Mouse (Mus musculus): ENCODE results near the gene Frem2. TPM values are rescaled to one million over a fixed set of nuclear protein-coding genes. Genes with fewer than 3 reads are reported as not detected.

Frem2 gene
- polyA plus RNA-seq, 1 experiment from 2014 or later = 1.0 TPM

DNA sequence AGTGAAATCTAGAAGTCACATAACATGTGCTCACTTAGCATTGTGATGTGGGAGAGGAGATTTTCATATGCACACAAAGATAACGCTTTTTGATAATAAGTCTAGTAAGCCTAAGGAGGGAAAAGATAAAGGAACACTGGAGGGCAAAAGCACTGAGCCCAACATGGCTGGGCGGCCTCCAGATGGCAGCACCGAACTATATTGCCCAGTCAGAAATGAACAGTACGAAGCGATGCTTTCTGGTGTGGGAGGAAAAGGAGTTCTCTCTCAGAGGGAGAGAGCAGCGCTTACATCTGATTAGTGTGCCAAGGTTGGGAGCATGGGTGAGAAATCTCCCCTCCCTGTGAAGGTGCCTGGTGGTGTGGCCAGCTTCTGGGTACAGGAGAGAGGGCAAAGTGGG, 181.3 kb downstream of the Frem2 start:
- Histone ChIP-seq H3K27me3 (replicated peaks; ENCODE audit: control insufficient read depth, insufficient read depth, low read length) (no peaks in the 10 kb centered on the region), H3K9me3 (replicated peaks; ENCODE audit: control insufficient read depth, low read length) (no peaks in the 10 kb centered on the region), H3K36me3 (ENCODE audit: control insufficient read depth, insufficient read depth, low read length) (peaks cover 95% of the 10 kb centered on the region), H3K27ac (ENCODE audit: low read depth, low read length) (no peak overlapping the region), H3K4me2 (ENCODE audit: low read length) (no peak overlapping the region), H3K9ac (ENCODE audit: low read length) (no peak overlapping the region), H3K4me1 (ENCODE audit: control insufficient read depth, insufficient read depth, low read length) (no peaks in the 10 kb centered on the region), H3K4me3 (ENCODE audit: low read depth, low read length) (no peak overlapping the region)
- peak; percentile 68 for DNase-seq (ENCODE audit: low spot score)
- peak; percentile 65; the same call in 1 of the 2 replicates for ATAC-seq
- WGBS = 61% methylated on average over 6 of the region's 6 CpGs

GRCm38 (mm10) chr3:53474179-53474578, 183.0 kb downstream of the Frem2 start:
- DNase-seq (ENCODE audit: low spot score) (no peak), ATAC-seq (no peak)
- Histone ChIP-seq H3K9ac (ENCODE audit: low read length) (no peak overlapping the region), H3K4me3 (ENCODE audit: low read depth, low read length) (no peak overlapping the region), H3K27me3 (replicated peaks; ENCODE audit: control insufficient read depth, insufficient read depth, low read length) (no peaks in the 10 kb centered on the region), H3K36me3 (ENCODE audit: control insufficient read depth, insufficient read depth, low read length) (peaks cover 92% of the 10 kb centered on the region), H3K4me1 (ENCODE audit: control insufficient read depth, insufficient read depth, low read length) (no peaks in the 10 kb centered on the region), H3K4me2 (ENCODE audit: low read length) (no peak overlapping the region), H3K27ac (ENCODE audit: low read depth, low read length) (no peak overlapping the region), H3K9me3 (replicated peaks; ENCODE audit: control insufficient read depth, low read length) (no peaks in the 10 kb centered on the region)
- 56% methylated on average over 4 of the region's 4 CpGs for WGBS

DNA sequence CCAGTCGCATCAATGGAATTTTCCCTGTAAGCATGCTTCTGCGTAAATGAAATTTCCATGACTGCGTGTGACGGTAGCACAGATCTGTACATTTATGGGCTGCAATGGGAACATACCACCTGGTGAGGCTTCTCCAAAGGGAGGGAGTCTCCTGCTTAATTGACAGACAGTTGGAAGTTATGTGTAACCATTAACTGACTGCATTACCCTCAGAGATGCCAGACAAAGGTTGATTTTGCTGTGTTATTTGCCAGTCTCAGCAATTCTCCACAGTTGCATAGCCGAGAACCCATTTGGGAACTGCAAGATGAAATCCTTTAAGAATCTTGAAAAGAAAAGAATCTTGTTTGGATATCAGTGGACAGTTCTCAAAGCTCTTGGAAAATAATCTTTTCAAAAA, 185.1 kb downstream of the Frem2 start:
- H3K9ac ChIP-seq (ENCODE audit: low read length) = no peak overlapping the region
- DNase-seq (ENCODE audit: low spot score) (no peak), ATAC-seq (no peak)
- peaks cover 2% of the 10 kb centered on the region; the same call in 1 of the 2 replicates for H3K4me1 ChIP-seq (ENCODE audit: control insufficient read depth, insufficient read depth, low read length)
- 97% methylated on average over 5 of the region's 5 CpGs for WGBS
- H3K9me3 ChIP-seq (replicated peaks; ENCODE audit: control insufficient read depth, low read length) = no peaks in the 10 kb centered on the region
- no peaks in the 10 kb centered on the region for H3K27me3 ChIP-seq (replicated peaks; ENCODE audit: control insufficient read depth, insufficient read depth, low read length)
- peaks cover 71% of the 10 kb centered on the region for H3K36me3 ChIP-seq (ENCODE audit: control insufficient read depth, insufficient read depth, low read length)
- H3K4me2 ChIP-seq (ENCODE audit: low read length) = no peak overlapping the region
- H3K27ac ChIP-seq (ENCODE audit: low read depth, low read length) = no peak overlapping the region
- H3K4me3 ChIP-seq (ENCODE audit: low read depth, low read length) = no peak overlapping the region

DNA sequence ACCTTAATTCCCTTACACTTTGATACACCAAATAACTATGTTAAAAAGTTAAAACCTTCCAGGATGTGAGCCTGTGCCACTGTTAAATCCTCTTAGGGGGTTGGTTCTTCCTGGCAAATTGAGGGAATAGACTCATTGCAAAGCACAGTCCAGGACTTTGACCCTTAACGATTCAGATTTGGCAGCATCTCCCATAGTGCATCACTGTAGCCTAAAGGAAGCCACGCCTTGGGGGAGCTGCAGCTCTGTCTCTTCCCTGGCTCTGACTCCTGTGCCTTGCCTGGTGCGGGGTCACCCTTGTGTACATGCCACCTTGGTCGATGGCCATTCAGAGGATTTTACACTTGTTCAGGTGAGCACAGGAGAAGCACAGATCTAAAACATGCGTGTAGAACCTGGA, 187.5 kb downstream of the Frem2 start:
- H3K36me3 ChIP-seq (ENCODE audit: control insufficient read depth, insufficient read depth, low read length) = peaks cover 49% of the 10 kb centered on the region
- no peak for ATAC-seq
- H3K4me1 ChIP-seq (ENCODE audit: control insufficient read depth, insufficient read depth, low read length) = peaks cover 20% of the 10 kb centered on the region
- H3K27ac ChIP-seq (ENCODE audit: low read depth, low read length) = no peak overlapping the region
- no peak for DNase-seq (ENCODE audit: low spot score)
- H3K9me3 ChIP-seq (replicated peaks; ENCODE audit: control insufficient read depth, low read length) = no peaks in the 10 kb centered on the region
- H3K4me3 ChIP-seq (ENCODE audit: low read depth, low read length) = no peak overlapping the region
- no peak overlapping the region for H3K4me2 ChIP-seq (ENCODE audit: low read length)
- H3K27me3 ChIP-seq (replicated peaks; ENCODE audit: control insufficient read depth, insufficient read depth, low read length) = no peaks in the 10 kb centered on the region
- H3K9ac ChIP-seq (ENCODE audit: low read length) = no peak overlapping the region
- 87% methylated on average over 5 of the region's 5 CpGs for WGBS

DNA sequence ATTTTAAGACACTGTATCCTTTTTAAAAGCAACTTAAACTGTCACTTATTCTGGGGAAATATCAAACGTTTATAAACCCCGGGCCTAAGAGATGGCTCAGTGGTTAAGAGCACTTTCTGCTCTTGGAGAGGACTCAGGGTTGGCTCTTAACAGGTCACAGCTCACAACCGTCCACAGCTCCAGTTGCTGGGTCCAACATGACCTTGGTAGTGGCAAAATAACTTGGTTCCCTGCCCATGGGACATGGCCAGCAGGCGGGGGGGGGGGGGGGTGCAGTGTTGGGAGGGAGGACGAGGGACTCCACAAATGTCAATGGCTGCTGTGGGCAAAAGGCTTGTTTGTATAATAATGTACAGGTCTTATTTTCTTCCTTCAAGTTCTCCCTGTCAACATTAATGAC, 189.8 kb downstream of the Frem2 start:
- ATAC-seq = no peak
- Histone ChIP-seq H3K27me3 (replicated peaks; ENCODE audit: control insufficient read depth, insufficient read depth, low read length) (no peaks in the 10 kb centered on the region), H3K9me3 (replicated peaks; ENCODE audit: control insufficient read depth, low read length) (no peaks in the 10 kb centered on the region), H3K27ac (ENCODE audit: low read depth, low read length) (no peak overlapping the region), H3K4me1 (ENCODE audit: control insufficient read depth, insufficient read depth, low read length) (peaks cover 22% of the 10 kb centered on the region), H3K4me2 (ENCODE audit: low read length) (no peak overlapping the region), H3K36me3 (ENCODE audit: control insufficient read depth, insufficient read depth, low read length) (peaks cover 26% of the 10 kb centered on the region), H3K9ac (ENCODE audit: low read length) (no peak overlapping the region), H3K4me3 (ENCODE audit: low read depth, low read length) (no peak overlapping the region)
- WGBS = 85% methylated on average over 5 of the region's 5 CpGs
- DNase-seq (ENCODE audit: low spot score) = no peak

DNA sequence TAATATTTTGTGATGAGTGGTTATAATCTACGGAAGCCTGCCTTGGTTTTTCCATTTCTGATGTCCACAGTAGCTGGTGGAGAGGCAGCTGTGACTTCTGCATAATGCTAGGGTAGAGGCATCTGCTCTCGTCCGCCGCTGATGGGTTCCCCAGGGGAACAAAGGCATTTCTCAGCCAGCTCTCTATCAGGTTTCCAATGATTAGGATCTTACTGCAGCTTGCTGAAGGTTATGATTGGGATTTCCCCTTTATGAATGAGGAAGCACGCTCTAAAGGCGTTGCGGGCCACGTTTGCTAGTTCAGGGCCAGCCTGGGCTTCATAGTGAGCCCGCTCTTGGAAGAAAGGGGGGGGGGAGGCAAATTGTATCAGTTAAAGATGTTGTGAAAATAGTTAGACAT, 190.7 kb downstream of the Frem2 start:
- DNase-seq (ENCODE audit: low spot score) (no peak), ATAC-seq (no peak)
- no peak overlapping the region for H3K9ac ChIP-seq (ENCODE audit: low read length)
- no peak overlapping the region; the same call in 1 of the 2 replicates for H3K4me3 ChIP-seq (ENCODE audit: low read depth, low read length)
- no peaks in the 10 kb centered on the region for H3K27me3 ChIP-seq (replicated peaks; ENCODE audit: control insufficient read depth, insufficient read depth, low read length)
- peaks cover 19% of the 10 kb centered on the region for H3K36me3 ChIP-seq (ENCODE audit: control insufficient read depth, insufficient read depth, low read length)
- WGBS = 77% methylated on average over 9 of the region's 9 CpGs
- H3K4me1 ChIP-seq (ENCODE audit: control insufficient read depth, insufficient read depth, low read length) = peaks cover 26% of the 10 kb centered on the region
- no peaks in the 10 kb centered on the region for H3K9me3 ChIP-seq (replicated peaks; ENCODE audit: control insufficient read depth, low read length)
- no peak overlapping the region for H3K27ac ChIP-seq (ENCODE audit: low read depth, low read length)
- H3K4me2 ChIP-seq (ENCODE audit: low read length) = peak overlapping the region; percentile 82

- ATAC-seq = no peak
- Histone ChIP-seq H3K9ac (ENCODE audit: low read length) (peak overlapping the region; percentile 22; the same call in 1 of the 2 replicates), H3K27me3 (replicated peaks; ENCODE audit: control insufficient read depth, insufficient read depth, low read length) (no peaks in the 10 kb centered on the region), H3K4me2 (ENCODE audit: low read length) (peak overlapping the region; percentile 82), H3K27ac (ENCODE audit: low read depth, low read length) (no peak overlapping the region), H3K36me3 (ENCODE audit: control insufficient read depth, insufficient read depth, low read length) (peaks cover 12% of the 10 kb centered on the region; the same call in 1 of the 2 replicates), H3K4me3 (ENCODE audit: low read depth, low read length) (peak overlapping the region; percentile 93), H3K9me3 (replicated peaks; ENCODE audit: control insufficient read depth, low read length) (no peaks in the 10 kb centered on the region), H3K4me1 (ENCODE audit: control insufficient read depth, insufficient read depth, low read length) (peaks cover 26% of the 10 kb centered on the region)
- 64% methylated on average over 6 of the region's 6 CpGs for WGBS
- DNase-seq (ENCODE audit: low spot score) = no peak
Observed at GRCm38 (mm10) chr3:53465330-53465729, 191.8 kb downstream of the Frem2 start.

GRCm38 (mm10) chr3:53464146-53464698, 192.9 kb downstream of the Frem2 start:
- ATAC-seq (no peak), DNase-seq (ENCODE audit: low spot score) (no peak)
- peak overlapping the region; percentile 90 for H3K9ac ChIP-seq (ENCODE audit: low read length)
- peaks cover 26% of the 10 kb centered on the region for H3K4me1 ChIP-seq (ENCODE audit: control insufficient read depth, insufficient read depth, low read length)
- peak overlapping the region; percentile 82 for H3K4me2 ChIP-seq (ENCODE audit: low read length)
- H3K4me3 ChIP-seq (ENCODE audit: low read depth, low read length) = peak overlapping the region; percentile 93
- no peaks in the 10 kb centered on the region for H3K9me3 ChIP-seq (replicated peaks; ENCODE audit: control insufficient read depth, low read length)
- H3K27me3 ChIP-seq (replicated peaks; ENCODE audit: control insufficient read depth, insufficient read depth, low read length) = no peaks in the 10 kb centered on the region
- peaks cover 15% of the 10 kb centered on the region for H3K36me3 ChIP-seq (ENCODE audit: control insufficient read depth, insufficient read depth, low read length)
- peak overlapping the region; percentile 91; the same call in 1 of the 2 replicates for H3K27ac ChIP-seq (ENCODE audit: low read depth, low read length)
- WGBS = under 1% methylated on average over 20 of the region's 20 CpGs

All from forebrain, embryonic 14.5 days (tissue).